Mouse (Mus musculus) right cerebral cortex, postnatal 25 days (tissue): ENCODE measurements around the gene Syn3.
"Not testable (repeated sequence)": the region's sequence is repeated elsewhere in the genome, so short reads cannot be mapped to it uniquely, and the experiment has no call there.

Source experiments
- DNase-seq: peaks from one replicate; pipeline ENCODE4 v3.0.0; 2022

The Syn3 gene

GRCm38 (mm10) chr10:86416806-86417205 is 81.9 kb downstream of the Syn3 start:
- DNase-seq, result no peak

DNA sequence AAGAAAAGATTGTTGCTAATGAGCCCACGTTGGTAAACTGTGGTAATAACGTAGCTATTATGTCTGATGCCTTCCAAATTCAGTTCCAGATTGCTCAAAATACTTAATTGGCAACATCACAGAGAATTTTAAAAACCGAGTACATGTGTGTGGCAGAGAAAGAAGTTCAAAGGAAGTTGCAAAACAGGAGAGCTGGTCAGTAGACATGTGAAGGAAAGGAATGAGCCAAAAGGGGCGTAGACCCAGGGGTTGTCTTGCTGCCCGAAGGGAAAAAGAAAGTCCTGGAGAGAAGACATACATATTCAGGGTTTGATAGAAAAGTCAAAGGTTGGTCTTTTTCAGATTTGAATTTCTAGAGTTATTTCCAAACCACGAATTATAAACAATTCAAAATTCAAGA is 87.8 kb downstream of the Syn3 start:
- no peak for DNase-seq

DNA sequence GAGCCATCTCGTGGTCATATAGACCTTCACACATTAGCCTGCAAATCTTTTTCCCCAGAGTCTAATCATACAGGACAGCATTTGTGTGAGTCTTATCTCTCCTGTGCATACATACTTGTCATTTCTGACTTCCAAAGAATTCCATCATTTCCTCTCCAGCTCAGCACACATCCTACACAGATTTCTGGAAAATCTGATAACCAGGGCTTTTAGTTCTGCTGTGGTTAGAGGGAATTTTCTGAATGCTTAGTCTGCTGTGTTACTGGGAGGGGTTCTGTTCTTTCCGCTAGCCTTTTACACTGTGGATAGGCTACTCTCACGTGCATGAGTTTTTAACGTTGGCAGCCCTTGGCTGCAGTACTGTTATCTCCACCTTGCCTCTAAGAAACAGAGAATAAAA is 91.7 kb downstream of the Syn3 start:
- no peak for DNase-seq

DNA sequence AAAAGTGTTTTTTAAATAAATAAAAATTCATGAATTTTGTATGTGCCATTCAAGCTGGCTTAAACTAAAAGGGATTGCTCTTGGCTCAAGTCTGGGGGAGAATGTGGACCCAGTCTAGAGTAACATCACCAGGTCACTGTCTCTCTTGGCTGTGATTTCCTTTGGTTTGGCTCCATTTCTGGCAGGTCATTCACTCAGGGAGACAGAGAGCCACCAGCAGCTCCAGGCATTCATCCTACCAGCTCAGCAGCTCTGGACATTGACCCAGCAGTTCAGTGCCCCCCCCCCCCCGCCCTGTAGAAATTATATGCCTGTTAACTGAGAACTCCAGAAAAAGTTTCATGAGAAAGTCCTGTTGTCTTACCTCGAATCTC is 100.4 kb downstream of the Syn3 start:
- DNase-seq, result no peak

DNA sequence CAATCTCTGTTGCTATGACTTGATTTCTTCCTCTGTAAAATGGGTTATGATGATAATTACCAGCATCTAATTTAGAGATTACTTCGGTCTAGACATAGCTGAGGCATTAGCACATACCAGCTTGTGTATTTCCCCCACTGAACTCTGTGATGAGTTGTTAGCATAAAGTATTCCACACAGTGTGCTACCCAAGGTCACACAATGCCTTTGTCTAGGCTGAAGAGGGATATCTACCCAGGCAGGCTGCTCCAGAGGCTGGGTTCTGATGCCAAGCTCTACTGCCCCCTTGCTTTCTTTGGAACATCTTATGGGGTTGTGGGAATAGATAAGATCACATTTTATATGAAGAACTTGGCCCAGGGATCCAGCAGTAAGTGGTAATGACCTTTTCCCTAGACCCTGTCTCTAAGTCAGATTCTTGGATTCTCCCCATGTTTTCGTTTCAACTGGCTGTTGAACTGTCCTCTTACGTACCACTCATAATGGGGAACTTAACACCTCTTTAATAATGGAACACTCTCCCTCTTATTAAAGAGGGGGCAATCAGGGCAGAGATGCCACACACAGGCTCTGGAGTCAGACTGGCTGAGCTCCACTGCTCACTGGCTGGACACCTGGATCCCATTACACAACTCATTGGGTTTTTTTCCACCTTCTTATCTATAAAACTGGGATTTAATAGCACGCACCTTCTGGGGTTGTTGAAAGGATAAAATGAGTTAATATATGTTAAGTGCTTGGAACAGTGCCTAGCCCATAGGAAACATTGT is 100.9 kb downstream of the Syn3 start:
- no peak for DNase-seq

DNA sequence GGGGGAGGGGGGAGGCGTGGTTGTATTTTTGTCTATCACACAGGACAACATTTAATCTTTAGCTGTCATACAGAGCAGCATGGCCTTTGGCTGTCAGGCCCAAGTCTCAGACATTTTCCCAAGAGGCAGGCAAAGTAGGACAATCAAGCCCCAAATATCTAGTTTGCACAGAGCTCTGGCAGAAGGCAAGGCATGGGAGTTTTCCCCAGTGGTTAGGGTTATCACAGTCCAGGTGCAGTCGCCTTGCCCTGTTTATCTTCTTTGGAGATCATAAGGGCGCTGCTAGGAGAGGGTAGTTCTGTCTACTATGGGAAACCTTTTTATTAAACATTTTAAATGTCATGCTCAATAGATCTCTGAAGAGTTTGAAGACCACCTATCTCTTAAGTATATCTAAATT is 106.3 kb downstream of the Syn3 start:
- DNase-seq, result no peak

DNA sequence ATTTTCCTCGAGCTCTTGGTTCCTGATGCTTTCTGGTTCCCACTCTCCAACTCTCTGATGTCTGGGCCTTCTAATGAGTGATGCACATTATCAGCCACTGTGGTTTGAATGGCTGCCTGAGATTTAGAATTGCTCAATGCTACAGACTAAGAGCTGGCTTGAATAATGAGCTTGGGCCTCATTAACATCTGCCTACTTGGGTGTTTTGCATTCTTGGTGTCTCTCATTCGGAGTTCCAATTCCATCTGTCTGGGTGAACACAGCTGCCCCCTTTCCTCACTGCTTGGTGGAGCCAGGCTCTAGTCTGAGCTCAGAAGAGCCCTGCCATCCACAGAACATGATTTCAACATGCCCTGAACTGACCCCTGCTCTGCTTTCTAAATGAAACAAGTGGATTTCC is 108.8 kb downstream of the Syn3 start:
- DNase-seq, result no peak

- DNase-seq, result no peak
Measured at GRCm38 (mm10) chr10:86389357-86389756, 109.3 kb downstream of the Syn3 start.

GRCm38 (mm10) chr10:86388803-86389202 is 109.9 kb downstream of the Syn3 start:
- DNase-seq, result peak; percentile 61

DNA sequence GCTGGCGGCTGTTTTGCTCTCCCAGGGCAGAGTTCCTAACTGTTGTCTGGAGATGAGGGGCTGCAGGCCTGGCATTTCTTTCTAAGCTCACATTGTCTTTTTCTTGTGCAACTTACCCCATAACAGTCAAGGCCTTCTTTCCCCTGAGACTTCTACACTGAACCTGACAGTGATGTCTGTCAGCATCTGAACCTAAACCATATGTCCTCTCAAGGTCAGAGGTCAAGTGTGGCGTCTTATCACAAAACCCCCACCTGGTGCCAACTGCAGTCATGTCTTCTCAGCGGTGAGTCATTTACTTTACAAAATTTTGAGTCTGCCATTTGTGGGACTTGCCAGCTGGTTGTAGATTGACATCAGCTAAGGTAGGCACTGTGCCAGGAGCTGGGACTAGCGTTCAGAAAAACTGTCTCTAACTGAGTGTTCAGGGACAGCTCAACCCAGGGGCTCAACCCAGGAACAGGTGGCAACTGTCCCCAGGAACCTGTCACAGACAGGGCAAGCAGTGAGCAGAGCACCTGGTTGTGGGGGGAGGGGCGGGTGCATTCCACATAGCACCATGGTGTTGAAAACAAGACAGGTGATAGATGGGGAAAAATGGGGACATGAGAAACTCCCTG is 110.8 kb downstream of the Syn3 start:
- peak; percentile 14 for DNase-seq

DNA sequence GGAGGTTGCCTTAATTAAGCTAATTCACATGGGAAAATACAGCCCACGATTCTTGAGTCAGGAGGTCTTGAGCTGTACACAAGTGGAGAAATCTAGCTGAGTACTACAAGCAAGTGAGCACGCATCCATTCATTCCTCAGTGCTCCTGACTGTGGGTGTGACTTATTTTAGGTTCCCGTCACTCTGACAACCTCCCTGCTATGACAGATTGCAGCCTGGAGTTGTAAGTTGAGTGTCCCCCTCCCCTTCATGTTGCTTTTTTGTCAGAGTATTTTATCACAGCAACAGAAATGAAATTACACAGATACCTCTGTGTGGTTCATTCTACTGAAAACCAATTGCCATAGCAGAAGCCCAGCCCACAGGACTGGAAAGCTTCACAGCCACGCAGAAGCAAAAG is 112.5 kb downstream of the Syn3 start:
- DNase-seq, result no peak

- no peak for DNase-seq
Measured at GRCm38 (mm10) chr10:86385656-86386055, 113.0 kb downstream of the Syn3 start.

- no peak for DNase-seq
Measured at GRCm38 (mm10) chr10:86384655-86385054, 114.0 kb downstream of the Syn3 start.

GRCm38 (mm10) chr10:86381922-86382260 is 116.8 kb downstream of the Syn3 start:
- no peak for DNase-seq

DNA sequence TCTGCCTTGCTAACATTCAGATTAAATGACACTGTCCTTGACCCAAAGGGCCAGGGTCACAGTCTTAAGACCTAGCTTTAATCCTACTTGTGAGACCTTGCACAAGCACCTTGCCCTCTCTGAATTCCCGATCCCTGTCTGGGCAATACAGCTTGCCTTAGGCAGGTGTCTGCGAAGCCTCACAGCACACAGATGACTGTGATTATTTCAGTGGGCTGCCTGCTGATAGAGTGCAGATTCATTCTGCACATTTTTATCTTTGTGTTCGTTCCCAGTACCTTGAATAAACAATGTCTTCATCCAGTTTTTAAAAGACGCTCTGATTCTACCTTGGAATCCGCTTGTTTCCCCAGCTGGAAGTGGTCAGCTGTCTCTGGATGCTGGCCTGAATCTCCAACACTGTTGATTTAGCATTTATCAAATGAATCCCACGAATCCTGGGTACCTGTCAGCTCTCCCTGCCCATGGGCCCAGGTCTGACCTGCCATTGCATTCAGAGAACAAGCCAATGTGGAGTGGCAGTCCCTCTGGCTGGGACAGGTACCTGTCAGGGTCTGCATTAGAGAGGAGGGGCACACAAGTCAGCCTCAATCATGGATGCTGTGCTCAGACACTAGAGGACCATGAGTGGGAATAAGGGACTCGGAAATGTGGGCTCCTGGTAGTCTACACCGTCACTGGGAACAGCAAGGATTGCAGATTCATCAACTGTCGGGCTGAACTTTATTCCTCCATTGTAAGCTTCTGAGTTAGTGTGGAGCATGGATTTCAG is 117.4 kb downstream of the Syn3 start:
- no peak for DNase-seq

- no peak for DNase-seq
Measured at GRCm38 (mm10) chr10:86380626-86381025, 118.1 kb downstream of the Syn3 start.

DNA sequence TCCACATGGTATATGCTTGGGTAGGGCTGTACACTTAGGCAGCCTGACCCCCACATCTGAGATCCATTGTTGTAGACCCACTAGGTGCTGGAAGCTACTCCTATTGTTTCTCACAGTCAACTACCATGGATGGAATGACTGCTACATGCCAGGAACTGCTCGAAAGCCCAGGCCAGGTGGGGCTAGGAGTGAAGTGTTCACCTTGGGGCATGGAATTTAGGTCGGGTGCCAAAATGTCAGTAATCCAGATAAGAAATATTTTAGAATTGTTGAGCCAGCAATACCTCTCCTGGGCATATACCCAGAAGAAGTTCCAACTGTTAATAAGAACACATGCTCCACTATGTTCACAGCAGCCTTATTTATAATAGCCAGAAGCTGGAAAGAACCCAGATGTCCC is 119.9 kb downstream of the Syn3 start:
- not testable (repeated sequence) for DNase-seq

DNA sequence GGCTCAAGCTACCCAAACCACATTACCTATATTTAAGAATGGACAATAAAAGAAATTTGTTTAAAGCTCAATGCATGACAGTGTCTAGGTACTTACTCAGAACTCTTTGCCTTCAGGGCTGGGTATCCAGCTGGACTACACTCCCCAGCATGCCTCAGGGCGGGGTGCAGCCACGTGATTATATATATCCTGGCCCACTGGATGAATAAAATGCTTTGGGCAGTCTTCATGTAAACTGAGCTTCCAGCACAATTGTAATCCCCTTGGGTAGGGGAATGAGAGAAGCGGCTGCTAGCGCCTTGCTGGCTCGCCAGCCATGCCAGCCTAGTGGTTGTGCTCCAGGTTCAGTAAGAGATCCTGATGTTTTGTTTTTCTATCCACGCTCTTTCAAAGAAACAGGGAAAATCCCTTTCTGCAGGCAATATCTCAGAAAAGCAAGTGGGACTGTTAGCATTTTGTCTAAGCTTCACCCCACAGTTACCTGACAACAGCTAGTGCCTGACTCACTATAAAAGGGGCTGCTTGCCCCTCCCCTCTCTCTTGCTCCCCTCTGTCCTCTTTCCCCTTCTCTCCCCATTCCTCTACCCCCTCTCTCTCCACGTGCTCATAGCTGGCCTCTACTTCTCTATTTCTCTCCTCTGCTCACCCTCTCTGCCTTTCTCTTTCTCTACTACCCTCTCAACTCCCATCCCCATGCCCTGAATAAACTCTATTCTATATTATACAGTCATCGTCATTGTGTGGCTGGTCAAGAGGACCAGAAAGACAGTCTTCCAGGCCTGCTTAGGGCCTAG is 122.1 kb downstream of the Syn3 start:
- DNase-seq, result no peak

DNA sequence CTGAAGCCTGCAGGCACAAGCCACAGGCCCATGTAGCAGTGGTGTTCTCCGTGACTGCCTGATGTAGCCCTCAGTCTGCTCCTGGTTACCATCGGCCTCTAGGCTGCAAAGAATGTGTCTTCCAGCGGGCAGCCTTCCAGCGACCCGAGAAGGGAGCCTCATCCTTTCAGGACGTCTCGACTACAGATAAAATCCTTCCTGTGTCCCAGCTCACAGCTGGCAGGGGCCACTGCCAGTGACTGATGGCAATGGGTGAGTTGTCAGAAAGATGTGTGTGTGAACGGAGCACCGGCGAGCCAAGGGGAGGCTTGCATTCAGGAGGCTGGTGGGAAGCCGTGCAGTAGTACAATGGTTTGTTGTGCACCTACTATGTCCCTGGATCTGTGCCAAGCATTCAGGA is 122.8 kb downstream of the Syn3 start:
- DNase-seq, result no peak

GRCm38 (mm10) chr10:86374061-86374460 is 124.6 kb downstream of the Syn3 start:
- DNase-seq, result no peak

GRCm38 (mm10) chr10:86371561-86371960 is 127.1 kb downstream of the Syn3 start:
- DNase-seq, result no peak

- DNase-seq, result no peak
Measured at GRCm38 (mm10) chr10:86369346-86369745, 129.3 kb downstream of the Syn3 start.

DNA sequence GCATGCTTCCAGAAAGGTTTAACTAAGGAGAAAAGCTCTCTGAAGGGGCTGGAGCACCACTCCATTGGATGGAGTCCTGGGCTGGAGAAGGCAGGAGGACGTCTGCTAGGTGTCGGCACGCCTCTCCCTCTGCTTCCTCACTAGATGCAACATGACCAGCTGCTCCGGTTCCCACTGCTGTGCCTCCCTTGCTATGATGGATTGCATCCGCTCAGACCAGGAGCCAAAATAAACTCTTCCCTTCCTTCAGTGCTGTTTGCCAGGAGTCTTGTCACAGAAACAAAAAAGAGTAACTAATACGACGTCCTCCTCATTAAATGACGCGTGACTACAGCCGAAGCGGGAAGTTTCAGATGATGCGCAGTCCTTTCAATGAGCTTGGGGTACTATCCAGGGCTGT is 129.9 kb downstream of the Syn3 start:
- no peak for DNase-seq
